Mouse (Mus musculus) myocyte (in vitro differentiated cells): Measurements from ENCODE around the gene Stag1. TPM values are rescaled to one million over a fixed set of nuclear protein-coding genes. Genes with fewer than 3 reads are reported as not detected.

Experiments
- H3K27me3 ChIP-seq: one replicate; pipeline ENCODE4 v1.6.1; 2011; ENCODE audit not compliant: control insufficient read depth, insufficient read depth, insufficient read length
- H3K36me3 ChIP-seq: one replicate; pipeline ENCODE4 v1.6.1; 2011; ENCODE audit not compliant: control insufficient read depth, insufficient read depth
- H3K4me2 ChIP-seq: one replicate; pipeline ENCODE4 v1.6.1; 2011; ENCODE audit warnings: low read depth, control low read depth
- H3K4me3 ChIP-seq: one replicate; pipeline ENCODE4 v1.5.1; 2011; ENCODE audit warnings: mild to moderate bottlenecking, control low read depth, moderate library complexity
- H3K79me2 ChIP-seq: one replicate; pipeline ENCODE4 v1.6.1; 2011; ENCODE audit not compliant: control insufficient read depth, insufficient read depth
- H3ac ChIP-seq: one replicate; pipeline ENCODE4 v1.6.1; 2011; ENCODE audit not compliant: control insufficient read depth, insufficient read length
- CEBPB ChIP-seq: IDR thresholded peaks from 2 replicates; pipeline ENCODE4 v1.6.1; 2011; ENCODE audit warnings: mild to moderate bottlenecking, moderate library complexity; ENCODE audit not compliant: poor library complexity, insufficient read depth, severe bottlenecking
- E2F4 ChIP-seq: IDR thresholded peaks from one replicate; pipeline ENCODE4 v1.6.1; 2011; ENCODE audit warnings: mild to moderate bottlenecking, control low read depth, moderate library complexity; ENCODE audit not compliant: insufficient read depth
- MAX ChIP-seq: IDR thresholded peaks from one replicate; pipeline ENCODE4 v1.6.1; 2011; ENCODE audit warnings: low read depth, mild to moderate bottlenecking, control low read depth
- MYOD1 ChIP-seq, 3 experiments: IDR thresholded peaks; one replicate each; pipeline ENCODE4 v1.6.1; 2011; ENCODE audit warnings: control low read depth in 2 of 3, low read depth in 2 of 3, mild to moderate bottlenecking in 2 of 3, moderate library complexity in 1 of 3; ENCODE audit not compliant: insufficient read length in 2 of 3, control insufficient read depth in 1 of 3
- MYOG ChIP-seq, 3 experiments: IDR thresholded peaks; one replicate each; pipeline ENCODE4 v1.6.1; 2011; ENCODE audit warnings: control low read depth in 2 of 3, low read depth in 2 of 3, mild to moderate bottlenecking in 2 of 3; ENCODE audit not compliant: insufficient read length in 2 of 3, control insufficient read depth in 1 of 3, insufficient read depth in 1 of 3
- POLR2A ChIP-seq: IDR thresholded peaks from one replicate; pipeline ENCODE4 v1.6.1; 2011; ENCODE audit warnings: low read depth, mild to moderate bottlenecking, control low read depth, moderate library complexity; ENCODE audit not compliant: insufficient read length
- POLR2AphosphoS2 ChIP-seq: IDR thresholded peaks from one replicate; pipeline ENCODE4 v1.6.1; 2011; ENCODE audit warnings: low read depth, control low read depth; ENCODE audit not compliant: insufficient read length
- REST ChIP-seq: IDR thresholded peaks from one replicate; pipeline ENCODE4 v1.6.1; 2011; ENCODE audit warnings: mild to moderate bottlenecking, control low read depth, moderate library complexity; ENCODE audit not compliant: insufficient read depth, insufficient read length
- SRF ChIP-seq: IDR thresholded peaks from one replicate; pipeline ENCODE4 v1.6.1; 2011; ENCODE audit warnings: low read depth; ENCODE audit not compliant: control insufficient read depth, insufficient read length
- TCF12 ChIP-seq: IDR thresholded peaks from one replicate; pipeline ENCODE4 v1.6.1; 2011; ENCODE audit warnings: mild to moderate bottlenecking, control low read depth; ENCODE audit not compliant: poor library complexity, insufficient read depth, severe bottlenecking
- TCF3 ChIP-seq: IDR thresholded peaks from one replicate; pipeline ENCODE4 v1.6.1; 2011; ENCODE audit warnings: low read depth, control low read depth; ENCODE audit not compliant: insufficient read length
- USF1 ChIP-seq: IDR thresholded peaks from one replicate; pipeline ENCODE4 v1.6.1; 2011; ENCODE audit warnings: low read depth, mild to moderate bottlenecking, control low read depth, moderate library complexity
- polyA plus RNA-seq: library from polyadenylated mRNA; unstranded; fragments of >200 nt; fragmentation: generic; extraction: Trizol; gene quantifications from one replicate; pipeline ENCODE4 v1.2.1, GENCODE M21; 2012; ENCODE audit warnings: missing spikeins

Gene Stag1
- polyA plus RNA-seq, 1 experiment = 5.9 TPM

- Histone ChIP-seq H3ac (no peak overlapping the region), H3K27me3 (no peaks in the 10 kb centered on the region), H3K4me3 (no peak overlapping the region), H3K4me2 (no peak overlapping the region), H3K36me3 (no peaks in the 10 kb centered on the region), H3K79me2 (no peaks in the 10 kb centered on the region)
- TF ChIP-seq USF1 (no peak), MAX (no peak), POLR2AphosphoS2 (no peak), SRF (no peak), TCF12 (no peak), MYOG (IDR thresholded peaks at IDR 0.05; ENCODE audit: control insufficient read depth in 1 of 3, insufficient read depth in 1 of 3, insufficient read length in 2 of 3, low read depth in 2 of 3) (no peak), POLR2A (no peak), REST (no peak), CEBPB (no peak), TCF3 (no peak), E2F4 (no peak), MYOD1 (IDR thresholded peaks at IDR 0.05; ENCODE audit: control insufficient read depth in 1 of 3, insufficient read length in 2 of 3, low read depth in 2 of 3) (no peak)
Observed at GRCm38 (mm10) chr9:100584031-100584430, 13.6 kb upstream of the Stag1 start.

GRCm38 (mm10) chr9:100590462-100590861 lies 7.1 kb upstream of the Stag1 start:
- Histone ChIP-seq H3K4me3 (no peak overlapping the region), H3ac (no peak overlapping the region), H3K79me2 (no peaks in the 10 kb centered on the region), H3K27me3 (no peaks in the 10 kb centered on the region), H3K4me2 (no peak overlapping the region), H3K36me3 (no peaks in the 10 kb centered on the region)
- TF ChIP-seq CEBPB (no peak), E2F4 (no peak), REST (no peak), MAX (no peak), MYOG (IDR thresholded peaks at IDR 0.05; ENCODE audit: control insufficient read depth in 1 of 3, insufficient read depth in 1 of 3, insufficient read length in 2 of 3, low read depth in 2 of 3) (no peak), USF1 (no peak), MYOD1 (IDR thresholded peaks at IDR 0.05; ENCODE audit: control insufficient read depth in 1 of 3, insufficient read length in 2 of 3, low read depth in 2 of 3) (no peak), TCF3 (no peak), POLR2AphosphoS2 (no peak), SRF (no peak), TCF12 (no peak), POLR2A (no peak)

- no peak overlapping the region for H3ac ChIP-seq
- no peak overlapping the region for H3K4me2 ChIP-seq
- H3K79me2 ChIP-seq = no peaks in the 10 kb centered on the region
- H3K36me3 ChIP-seq = no peaks in the 10 kb centered on the region
- no peak overlapping the region for H3K4me3 ChIP-seq
- TF ChIP-seq MAX (no peak), TCF12 (no peak), TCF3 (no peak), MYOD1 (IDR thresholded peaks at IDR 0.05; ENCODE audit: control insufficient read depth in 1 of 3, insufficient read length in 2 of 3, low read depth in 2 of 3) (no peak), MYOG (IDR thresholded peaks at IDR 0.05; ENCODE audit: control insufficient read depth in 1 of 3, insufficient read depth in 1 of 3, insufficient read length in 2 of 3, low read depth in 2 of 3) (no peak), REST (no peak), SRF (no peak), USF1 (no peak), CEBPB (no peak)
- no peaks in the 10 kb centered on the region for H3K27me3 ChIP-seq
Observed at GRCm38 (mm10) chr9:100596317-100596716, 1.3 kb upstream of the Stag1 start.

GRCm38 (mm10) chr9:100599761-100600328 lies 2.2 kb downstream of the Stag1 start:
- H3K36me3 ChIP-seq = no peaks in the 10 kb centered on the region
- H3K27me3 ChIP-seq = no peaks in the 10 kb centered on the region
- TF ChIP-seq SRF (no peak), CEBPB (0 out of 2 replicates have a peak, but pooled peaks have one; percentile 26), POLR2A (no peak), TCF12 (no peak), MYOG (IDR thresholded peaks at IDR 0.05; ENCODE audit: control insufficient read depth in 1 of 3, insufficient read depth in 1 of 3, insufficient read length in 2 of 3, low read depth in 2 of 3) (no peak)
- no peaks in the 10 kb centered on the region for H3K79me2 ChIP-seq
- no peak overlapping the region for H3K4me2 ChIP-seq
- H3K4me3 ChIP-seq = no peak overlapping the region
- no peak overlapping the region for H3ac ChIP-seq

- Histone ChIP-seq H3K36me3 (no peaks in the 10 kb centered on the region), H3K4me2 (no peak overlapping the region), H3ac (no peak overlapping the region), H3K27me3 (no peaks in the 10 kb centered on the region), H3K4me3 (no peak overlapping the region), H3K79me2 (no peaks in the 10 kb centered on the region)
- TF ChIP-seq TCF3 (no peak), TCF12 (no peak), MAX (no peak), SRF (no peak), REST (no peak), POLR2AphosphoS2 (no peak), CEBPB (no peak), MYOD1 (IDR thresholded peaks at IDR 0.05; ENCODE audit: control insufficient read depth in 1 of 3, insufficient read length in 2 of 3, low read depth in 2 of 3) (no peak), E2F4 (no peak), USF1 (no peak), POLR2A (no peak)
Observed at GRCm38 (mm10) chr9:100602130-100602529, 4.5 kb downstream of the Stag1 start.
